Mouse (Mus musculus) forebrain, embryonic 16.5 days (tissue): ENCODE measurements around the gene Epb41. TPM values are rescaled to one million over a fixed set of nuclear protein-coding genes. Genes with fewer than 3 reads are reported as not detected.
A peak's percentile ranks its signal among the peaks of the same experiment; 100 is the strongest.

Experiments used
- ATAC-seq: fragments of 200-750 bp; cut with Nextera tagmentation; 2 replicates; pipeline ENCODE4 v1.8.0; 2017; ENCODE audit warnings: mild to moderate bottlenecking, moderate library complexity
- H3K27ac ChIP-seq: fragments of 300-500 bp; sonication (generic); 2 replicates; pipeline ENCODE4 v1.5.1; 2014; ENCODE audit warnings: low read length, control low read depth
- H3K27me3 ChIP-seq: fragments of 300-500 bp; sonication (generic); replicated peaks from 2 replicates; pipeline ENCODE4 v1.6.1; 2014; ENCODE audit warnings: low read length; ENCODE audit not compliant: control insufficient read depth, insufficient read depth
- H3K36me3 ChIP-seq: fragments of 300-500 bp; sonication (generic); 2 replicates; pipeline ENCODE4 v1.6.1; 2014; ENCODE audit not compliant: control insufficient read depth, insufficient read depth
- H3K4me1 ChIP-seq: fragments of 300-500 bp; sonication (generic); replicated peaks from 2 replicates; pipeline ENCODE4 v1.6.1; 2014; ENCODE audit warnings: low read length; ENCODE audit not compliant: control insufficient read depth, insufficient read depth
- H3K4me2 ChIP-seq: fragments of 300-500 bp; sonication (generic); 2 replicates; pipeline ENCODE4 v1.6.1; 2014; ENCODE audit warnings: mild to moderate bottlenecking, low read length, control low read depth
- H3K4me3 ChIP-seq: fragments of 300-500 bp; sonication (generic); replicated peaks from 2 replicates; pipeline ENCODE4 v1.5.1; 2014; ENCODE audit warnings: mild to moderate bottlenecking, low read length, control low read depth
- H3K9ac ChIP-seq: fragments of 300-500 bp; sonication (generic); replicated peaks from 2 replicates; pipeline ENCODE4 v1.6.1; 2014; ENCODE audit warnings: low read depth, low read length, control low read depth
- H3K9me3 ChIP-seq: fragments of 300-500 bp; sonication (generic); 2 replicates; pipeline ENCODE4 v1.6.1; 2016; ENCODE audit warnings: low read length; ENCODE audit not compliant: control insufficient read depth
- WGBS: fragments of 180-500 bp; shearing (Covaris S2); extraction: QIAGEN DNeasy Blood & Tissue Kit; methylation state at CpG from one replicate; pipeline ENCODE4 v1.1.7; 2014; 5-methylcytosine and 5-hydroxymethylcytosine counted together
- polyA plus RNA-seq: library from polyadenylated mRNA; unstranded; fragments of >200 nt; fragmentation: Nextera tagmentation; extraction: Ambion mirVana; gene quantifications from 2 replicates; pipeline ENCODE4 v1.2.1, GENCODE M21; 2015

Gene Epb41
- polyA plus RNA-seq, 1 experiment from 2014 or later: 74.1 TPM

GRCm38 (mm10) chr4:131904478-131904877, 170.6 kb downstream of the Epb41 start:
- 0 out of 2 replicates have a peak, but pooled peaks have one; percentile 38 for ATAC-seq
- no peaks in the 10 kb centered on the region for H3K4me1 ChIP-seq
- WGBS: 54% methylated on average over 8 of the region's 8 CpGs
- H3K4me3 ChIP-seq: no peak overlapping the region
- H3K9ac ChIP-seq: no peak overlapping the region
- H3K27me3 ChIP-seq: no peaks in the 10 kb centered on the region
- no peak overlapping the region for H3K27ac ChIP-seq
- H3K9me3 ChIP-seq: no peaks in the 10 kb centered on the region
- peaks cover 27% of the 10 kb centered on the region for H3K36me3 ChIP-seq
- no peak overlapping the region for H3K4me2 ChIP-seq

- no peak overlapping the region for H3K4me3 ChIP-seq
- H3K27ac ChIP-seq: no peak overlapping the region
- ATAC-seq: no peak
- WGBS: 90% methylated on average over 15 of the region's 15 CpGs
- no peak overlapping the region for H3K9ac ChIP-seq
- H3K36me3 ChIP-seq: peaks cover 40% of the 10 kb centered on the region
- H3K4me2 ChIP-seq: no peak overlapping the region
- no peaks in the 10 kb centered on the region for H3K27me3 ChIP-seq
- H3K4me1 ChIP-seq: no peaks in the 10 kb centered on the region
- H3K9me3 ChIP-seq: no peaks in the 10 kb centered on the region
Observed at GRCm38 (mm10) chr4:131901090-131901489, 174.0 kb downstream of the Epb41 start.

GRCm38 (mm10) chr4:131899180-131899554, 176.0 kb downstream of the Epb41 start:
- H3K36me3 ChIP-seq: peaks cover 43% of the 10 kb centered on the region
- H3K4me1 ChIP-seq: no peaks in the 10 kb centered on the region
- H3K4me3 ChIP-seq: no peak overlapping the region
- no peak overlapping the region for H3K4me2 ChIP-seq
- H3K27ac ChIP-seq: no peak overlapping the region
- no peaks in the 10 kb centered on the region for H3K9me3 ChIP-seq
- whole genome bisulfite sequencing: 66% methylated on average over 6 of the region's 6 CpGs
- no peak overlapping the region for H3K9ac ChIP-seq
- no peak for ATAC-seq
- H3K27me3 ChIP-seq: no peaks in the 10 kb centered on the region

- no peak overlapping the region for H3K27ac ChIP-seq
- no peak overlapping the region for H3K9ac ChIP-seq
- no peaks in the 10 kb centered on the region for H3K9me3 ChIP-seq
- WGBS: 92% methylated on average over 12 of the region's 12 CpGs
- H3K4me2 ChIP-seq: no peak overlapping the region
- no peak overlapping the region for H3K4me3 ChIP-seq
- H3K36me3 ChIP-seq: peaks cover 47% of the 10 kb centered on the region
- no peaks in the 10 kb centered on the region for H3K27me3 ChIP-seq
- H3K4me1 ChIP-seq: no peaks in the 10 kb centered on the region
- ATAC-seq: no peak
Observed at GRCm38 (mm10) chr4:131898503-131899179, 176.5 kb downstream of the Epb41 start.

- H3K9me3 ChIP-seq: no peaks in the 10 kb centered on the region
Observed at GRCm38 (mm10) chr4:131897787-131898186, 177.3 kb downstream of the Epb41 start.

GRCm38 (mm10) chr4:131897109-131897508, 178.0 kb downstream of the Epb41 start:
- Histone ChIP-seq H3K9ac (no peak overlapping the region), H3K4me1 (no peaks in the 10 kb centered on the region), H3K27ac (no peak overlapping the region), H3K4me3 (no peak overlapping the region), H3K36me3 (peaks cover 56% of the 10 kb centered on the region), H3K4me2 (no peak overlapping the region), H3K27me3 (no peaks in the 10 kb centered on the region), H3K9me3 (no peaks in the 10 kb centered on the region)
- no peak for ATAC-seq
- 94% methylated on average over 5 of the region's 5 CpGs for WGBS

More at GRCm38 (mm10) chr4:131897787-131898186, 177.3 kb downstream of the Epb41 start:
- Histone ChIP-seq H3K4me1 (no peaks in the 10 kb centered on the region), H3K27me3 (no peaks in the 10 kb centered on the region), H3K27ac (no peak overlapping the region), H3K4me3 (no peak overlapping the region), H3K36me3 (peaks cover 55% of the 10 kb centered on the region), H3K4me2 (no peak overlapping the region), H3K9ac (no peak overlapping the region)
- no peak for ATAC-seq
- WGBS: 96% methylated on average over 8 of the region's 8 CpGs

GRCm38 (mm10) chr4:131890692-131891091, 184.4 kb downstream of the Epb41 start:
- Histone ChIP-seq H3K9ac (no peak overlapping the region), H3K27ac (no peak overlapping the region), H3K4me2 (no peak overlapping the region), H3K4me3 (no peak overlapping the region), H3K27me3 (no peaks in the 10 kb centered on the region), H3K36me3 (peaks cover 23% of the 10 kb centered on the region), H3K9me3 (no peaks in the 10 kb centered on the region), H3K4me1 (peaks cover 2% of the 10 kb centered on the region; the same call in 1 of the 2 replicates)
- ATAC-seq: no peak
- 86% methylated on average over 3 of the region's 3 CpGs for WGBS

GRCm38 (mm10) chr4:131888564-131888963, 186.6 kb downstream of the Epb41 start:
- no peaks in the 10 kb centered on the region for H3K27me3 ChIP-seq
- H3K9ac ChIP-seq: no peak overlapping the region
- H3K4me3 ChIP-seq: no peak overlapping the region
- H3K36me3 ChIP-seq: peaks cover 16% of the 10 kb centered on the region
- ATAC-seq: no peak
- peaks cover 14% of the 10 kb centered on the region for H3K4me1 ChIP-seq
- H3K9me3 ChIP-seq: no peaks in the 10 kb centered on the region
- H3K27ac ChIP-seq: no peak overlapping the region
- H3K4me2 ChIP-seq: no peak overlapping the region
- WGBS: 93% methylated on average over 1 of the region's 1 CpGs

GRCm38 (mm10) chr4:131885376-131885775, 189.7 kb downstream of the Epb41 start:
- 74% methylated on average over 6 of the region's 6 CpGs for WGBS
- H3K4me3 ChIP-seq: no peak overlapping the region
- H3K9ac ChIP-seq: no peak overlapping the region
- H3K27ac ChIP-seq: no peak overlapping the region
- no peaks in the 10 kb centered on the region for H3K9me3 ChIP-seq
- no peaks in the 10 kb centered on the region for H3K27me3 ChIP-seq
- no peaks in the 10 kb centered on the region for H3K36me3 ChIP-seq
- no peak for ATAC-seq
- peaks cover 26% of the 10 kb centered on the region for H3K4me1 ChIP-seq
- no peak overlapping the region for H3K4me2 ChIP-seq

- no peaks in the 10 kb centered on the region for H3K27me3 ChIP-seq
- no peaks in the 10 kb centered on the region for H3K36me3 ChIP-seq
- no peak for ATAC-seq
- 68% methylated on average over 6 of the region's 6 CpGs for WGBS
- H3K4me1 ChIP-seq: peaks cover 27% of the 10 kb centered on the region
- H3K4me3 ChIP-seq: no peak overlapping the region
- H3K4me2 ChIP-seq: no peak overlapping the region
- no peak overlapping the region for H3K9ac ChIP-seq
- no peaks in the 10 kb centered on the region for H3K9me3 ChIP-seq
- H3K27ac ChIP-seq: no peak overlapping the region
Observed at GRCm38 (mm10) chr4:131883571-131883970, 191.6 kb downstream of the Epb41 start.
